Mouse (Mus musculus): ENCODE measurements around the gene Zfp36. TPM values are rescaled to one million over a fixed set of nuclear protein-coding genes. Genes with fewer than 3 reads are reported as not detected.

The Zfp36 gene
- polyA plus RNA-seq, 1 experiment from 2014 or later, result 23.5 TPM

GRCm38 (mm10) chr7:28383606-28384005 is 3.6 kb upstream of the Zfp36 start:
- H3K4me2 ChIP-seq (replicated peaks), result no peak overlapping the region
- 72% methylated on average over 4 of the region's 4 CpGs for whole genome bisulfite sequencing
- no peaks in the 10 kb centered on the region for H3K27me3 ChIP-seq
- H3K9me3 ChIP-seq (replicated peaks), result no peaks in the 10 kb centered on the region
- H3K9ac ChIP-seq, result no peak overlapping the region
- H3K4me1 ChIP-seq, result peaks cover 58% of the 10 kb centered on the region
- no peak overlapping the region for H3K4me3 ChIP-seq (replicated peaks)
- no peak for ATAC-seq (ENCODE audit: insufficient number of reproducible peaks, low FRiP score, low TSS enrichment, low read depth)
- H3K27ac ChIP-seq (replicated peaks), result peak overlapping the region; percentile 98
- peaks cover 28% of the 10 kb centered on the region for H3K36me3 ChIP-seq

- Histone ChIP-seq H3K36me3 (peaks cover 22% of the 10 kb centered on the region), H3K4me2 (replicated peaks) (peak overlapping the region; percentile 73; the same call in 1 of the 2 replicates), H3K4me1 (peaks cover 65% of the 10 kb centered on the region), H3K4me3 (replicated peaks) (no peak overlapping the region), H3K27ac (replicated peaks) (peak overlapping the region; percentile 98), H3K9me3 (replicated peaks) (no peaks in the 10 kb centered on the region), H3K9ac (no peak overlapping the region), H3K27me3 (no peaks in the 10 kb centered on the region)
- ATAC-seq (ENCODE audit: insufficient number of reproducible peaks, low FRiP score, low TSS enrichment, low read depth), result no peak
- WGBS, result 50% methylated on average over 11 of the region's 11 CpGs
Measured at GRCm38 (mm10) chr7:28382981-28383396, 2.9 kb upstream of the Zfp36 start.

GRCm38 (mm10) chr7:28382347-28382951 is 2.4 kb upstream of the Zfp36 start:
- Histone ChIP-seq H3K27ac (replicated peaks) (peak overlapping the region; percentile 98), H3K4me1 (peaks cover 70% of the 10 kb centered on the region), H3K9ac (no peak overlapping the region), H3K4me3 (replicated peaks) (peak overlapping the region; percentile 39), H3K27me3 (no peaks in the 10 kb centered on the region), H3K9me3 (replicated peaks) (no peaks in the 10 kb centered on the region), H3K4me2 (replicated peaks) (peak overlapping the region; percentile 73), H3K36me3 (peaks cover 20% of the 10 kb centered on the region; the same call in 1 of the 2 replicates)
- 22% methylated on average over 10 of the region's 12 CpGs for WGBS
- no peak for ATAC-seq (ENCODE audit: insufficient number of reproducible peaks, low FRiP score, low TSS enrichment, low read depth)

GRCm38 (mm10) chr7:28381938-28382337 is 1.9 kb upstream of the Zfp36 start:
- Histone ChIP-seq H3K27ac (replicated peaks) (peak overlapping the region; percentile 98), H3K4me3 (replicated peaks) (peak overlapping the region; percentile 39), H3K4me2 (replicated peaks) (peak overlapping the region; percentile 73), H3K4me1 (peaks cover 75% of the 10 kb centered on the region), H3K27me3 (no peaks in the 10 kb centered on the region), H3K36me3 (peaks cover 22% of the 10 kb centered on the region; the same call in 1 of the 2 replicates), H3K9me3 (replicated peaks) (no peaks in the 10 kb centered on the region), H3K9ac (peak overlapping the region; percentile 39)
- ATAC-seq (ENCODE audit: insufficient number of reproducible peaks, low FRiP score, low TSS enrichment, low read depth), result peak; percentile 76
- WGBS, result 1% methylated on average over 20 of the region's 20 CpGs

GRCm38 (mm10) chr7:28381017-28381790 is 1.2 kb upstream of the Zfp36 start:
- ATAC-seq (ENCODE audit: insufficient number of reproducible peaks, low FRiP score, low TSS enrichment, low read depth), result peak; percentile 59
- H3K9ac ChIP-seq, result peak overlapping the region; percentile 39
- peaks cover 77% of the 10 kb centered on the region for H3K4me1 ChIP-seq
- WGBS, result 2% methylated on average over 30 of the region's 30 CpGs
- H3K27ac ChIP-seq (replicated peaks), result peak overlapping the region; percentile 98
- peak overlapping the region; percentile 39 for H3K4me3 ChIP-seq (replicated peaks)
- H3K9me3 ChIP-seq (replicated peaks), result no peaks in the 10 kb centered on the region
- H3K4me2 ChIP-seq (replicated peaks), result peak overlapping the region; percentile 73
- no peaks in the 10 kb centered on the region for H3K27me3 ChIP-seq
- H3K36me3 ChIP-seq, result peaks cover 20% of the 10 kb centered on the region; the same call in 1 of the 2 replicates

GRCm38 (mm10) chr7:28378769-28379651 is 1.0 kb downstream of the Zfp36 start:
- no peaks in the 10 kb centered on the region for H3K9me3 ChIP-seq (replicated peaks)
- peak overlapping the region; percentile 77 for H3K9ac ChIP-seq
- peak overlapping the region; percentile 87 for H3K4me2 ChIP-seq (replicated peaks)
- peak overlapping the region; percentile 81 for H3K4me3 ChIP-seq (replicated peaks)
- peak; percentile 44 for ATAC-seq (ENCODE audit: insufficient number of reproducible peaks, low FRiP score, low TSS enrichment, low read depth)
- no peaks in the 10 kb centered on the region for H3K27me3 ChIP-seq
- H3K36me3 ChIP-seq, result peaks cover 8% of the 10 kb centered on the region; the same call in 1 of the 2 replicates
- peaks cover 87% of the 10 kb centered on the region for H3K4me1 ChIP-seq
- under 1% methylated on average over 53 of the region's 53 CpGs for WGBS
- peak overlapping the region; percentile 98 for H3K27ac ChIP-seq (replicated peaks)

- Histone ChIP-seq H3K27me3 (no peaks in the 10 kb centered on the region), H3K4me1 (peaks cover 86% of the 10 kb centered on the region), H3K36me3 (peaks cover 8% of the 10 kb centered on the region; the same call in 1 of the 2 replicates), H3K4me2 (replicated peaks) (peak overlapping the region; percentile 87), H3K27ac (replicated peaks) (peak overlapping the region; percentile 98), H3K4me3 (replicated peaks) (peak overlapping the region; percentile 81), H3K9me3 (replicated peaks) (no peaks in the 10 kb centered on the region), H3K9ac (peak overlapping the region; percentile 77)
- no peak for ATAC-seq (ENCODE audit: insufficient number of reproducible peaks, low FRiP score, low TSS enrichment, low read depth)
- 33% methylated on average over 32 of the region's 32 CpGs for WGBS
Measured at GRCm38 (mm10) chr7:28378066-28378690, 1.9 kb downstream of the Zfp36 start.

- H3K27me3 ChIP-seq, result no peaks in the 10 kb centered on the region
- peaks cover 8% of the 10 kb centered on the region; the same call in 1 of the 2 replicates for H3K36me3 ChIP-seq
- H3K9me3 ChIP-seq (replicated peaks), result no peaks in the 10 kb centered on the region
- no peak for ATAC-seq (ENCODE audit: insufficient number of reproducible peaks, low FRiP score, low TSS enrichment, low read depth)
- H3K4me3 ChIP-seq (replicated peaks), result peak overlapping the region; percentile 81
- peak overlapping the region; percentile 98 for H3K27ac ChIP-seq (replicated peaks)
- WGBS, result 57% methylated on average over 18 of the region's 18 CpGs
- peak overlapping the region; percentile 77 for H3K9ac ChIP-seq
- H3K4me1 ChIP-seq, result peaks cover 78% of the 10 kb centered on the region
- peak overlapping the region; percentile 87 for H3K4me2 ChIP-seq (replicated peaks)
Measured at GRCm38 (mm10) chr7:28377190-28378065, 2.6 kb downstream of the Zfp36 start.

- Histone ChIP-seq H3K27ac (replicated peaks) (peak overlapping the region; percentile 98), H3K27me3 (no peaks in the 10 kb centered on the region), H3K4me1 (peaks cover 69% of the 10 kb centered on the region), H3K36me3 (peaks cover 8% of the 10 kb centered on the region; the same call in 1 of the 2 replicates), H3K4me2 (replicated peaks) (peak overlapping the region; percentile 87), H3K9ac (peak overlapping the region; percentile 44), H3K9me3 (replicated peaks) (no peaks in the 10 kb centered on the region), H3K4me3 (replicated peaks) (peak overlapping the region; percentile 81)
- 4% methylated on average over 30 of the region's 30 CpGs for WGBS
- ATAC-seq (ENCODE audit: insufficient number of reproducible peaks, low FRiP score, low TSS enrichment, low read depth), result no peak
Measured at GRCm38 (mm10) chr7:28376011-28376771, 3.9 kb downstream of the Zfp36 start.
